In the genomic region with DNA sequence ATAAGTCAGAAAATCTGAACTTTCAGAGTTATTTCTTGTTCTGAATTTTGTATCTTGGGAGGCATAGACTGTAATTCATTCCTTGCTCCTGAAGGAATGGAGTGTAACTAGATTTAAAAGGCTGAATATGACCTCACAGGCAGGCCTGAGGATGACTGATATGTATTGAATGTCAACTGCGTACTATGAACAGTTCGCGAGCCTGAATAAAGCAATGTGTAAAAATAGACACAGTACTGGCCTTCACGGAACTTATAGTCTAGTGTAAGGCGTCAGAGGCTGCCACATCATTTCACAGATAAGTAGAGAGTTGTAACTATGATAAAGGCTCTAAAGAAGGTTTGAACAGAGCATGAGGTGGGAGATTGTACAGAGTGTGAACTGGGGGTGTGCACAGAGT, we compare ENCODE assay signal across 19 mouse cellular contexts. TPM values are rescaled to one million over a fixed set of nuclear protein-coding genes. Genes with fewer than 3 reads are reported as not detected.
"Had no signal": no experiment of that assay in that cellular context is flagged by ENCODE, and none has a peak within 500 bp of the region (broad histone marks: within the 10 kb centered on the region; RNA-seq: fewer than 3 reads in every experiment).

No protein-coding gene starts in this region.

- ATAC-seq: liver, postnatal 0 days; midbrain, embryonic 15.5 days had no signal

- H3K9me3 ChIP-seq: limb, embryonic 12.5 days; lung, embryonic 15.5 days; midbrain, embryonic 15.5 days; neural tube, embryonic 12.5 days had no signal

- H3K27me3 ChIP-seq: limb, embryonic 12.5 days; liver, embryonic 13.5 days; lung, embryonic 15.5 days; megakaryocyte, embryonic 14.5 days; midbrain, embryonic 15.5 days; neural tube, embryonic 12.5 days had no signal

- H3K4me2 ChIP-seq: limb, embryonic 12.5 days; liver, embryonic 13.5 days; lung, embryonic 15.5 days; midbrain, embryonic 11.5 days; midbrain, embryonic 15.5 days; neural tube, embryonic 12.5 days had no signal

- H3K9ac ChIP-seq: limb, embryonic 12.5 days; liver, embryonic 13.5 days; liver, postnatal 0 days; lung, embryonic 15.5 days; midbrain, embryonic 15.5 days; neural tube, embryonic 12.5 days had no signal

- DNase-seq: kidney, postnatal 10 days; kidney, postnatal 4 days; liver; liver, embryonic 13.5 days; liver, postnatal 0 days; lung, postnatal 14 days; spleen, adult 18-20 months; thymus, adult 2 months; thymus, postnatal 25 days had no signal

- H3K36me3 ChIP-seq: limb, embryonic 12.5 days; liver, embryonic 13.5 days; lung, embryonic 15.5 days; midbrain, embryonic 15.5 days; neural tube, embryonic 12.5 days had no signal

- H3K4me1 ChIP-seq: liver, embryonic 13.5 days; lung, embryonic 15.5 days; megakaryocyte, embryonic 14.5 days; midbrain, embryonic 15.5 days; neural tube, embryonic 12.5 days had no signal

- H3K27ac ChIP-seq: limb, embryonic 12.5 days; liver, embryonic 13.5 days; lung, embryonic 15.5 days; macrophage; midbrain, embryonic 15.5 days; neural tube, embryonic 12.5 days had no signal

- H3K4me3 ChIP-seq: layer of hippocampus, adult 2 months; limb, embryonic 12.5 days; liver, embryonic 13.5 days; lung, embryonic 15.5 days; megakaryocyte, embryonic 14.5 days; midbrain, embryonic 15.5 days; neural tube, embryonic 12.5 days had no signal

RNA-seq across cellular contexts. Expression of a gene that starts 10.3 kb away (rescaled TPM):
- total RNA-seq: layer of hippocampus, adult 2 months; monocyte, adult 5-6 weeks; neutrophil, adult 5-6 weeks had no signal
- polyA plus RNA-seq: macrophage; midbrain, embryonic 11.5 days had no signal
